Mouse (Mus musculus) neural tube, embryonic 10.5 days (tissue): ENCODE results near the gene Atoh8.
A peak's percentile ranks its signal among the peaks of the same experiment; 100 is the strongest.

Experiments used
- DNase-seq: peaks from one replicate; pipeline ENCODE4 v3.0.0-alpha.2; 2017; ENCODE audit warnings: low spot score; ENCODE audit errors: extremely low spot score

Atoh8 gene

DNA sequence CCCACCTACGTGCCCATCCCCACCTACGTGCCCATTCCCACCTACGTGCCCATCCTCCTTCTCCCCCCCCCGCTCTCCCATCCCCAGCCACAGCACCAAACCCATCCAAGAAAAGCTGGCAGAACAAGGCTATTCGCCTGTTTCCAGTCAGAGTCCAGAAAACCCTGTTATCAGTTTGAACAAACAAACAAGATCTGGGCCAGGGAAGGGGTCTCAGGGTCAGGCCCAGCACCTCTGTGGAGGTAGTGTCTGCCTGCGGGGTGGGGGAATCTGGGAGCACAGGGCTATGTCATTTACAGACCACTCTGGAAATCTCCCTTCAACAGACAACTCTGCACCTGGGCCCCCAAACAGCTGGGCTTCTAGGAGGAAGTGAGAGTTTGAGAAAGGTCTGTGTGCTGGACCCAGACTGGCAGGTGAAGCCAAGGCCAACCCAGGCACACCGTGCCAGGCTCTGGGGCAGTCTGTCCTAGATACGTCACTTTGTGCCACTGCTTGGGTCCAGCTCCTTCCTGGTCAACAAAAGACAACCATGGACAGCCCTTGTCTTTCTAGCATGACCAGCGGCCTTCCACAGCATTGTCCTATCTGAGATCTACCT is 7.6 kb downstream of the Atoh8 start:
- DNase-seq, result no peak

DNA sequence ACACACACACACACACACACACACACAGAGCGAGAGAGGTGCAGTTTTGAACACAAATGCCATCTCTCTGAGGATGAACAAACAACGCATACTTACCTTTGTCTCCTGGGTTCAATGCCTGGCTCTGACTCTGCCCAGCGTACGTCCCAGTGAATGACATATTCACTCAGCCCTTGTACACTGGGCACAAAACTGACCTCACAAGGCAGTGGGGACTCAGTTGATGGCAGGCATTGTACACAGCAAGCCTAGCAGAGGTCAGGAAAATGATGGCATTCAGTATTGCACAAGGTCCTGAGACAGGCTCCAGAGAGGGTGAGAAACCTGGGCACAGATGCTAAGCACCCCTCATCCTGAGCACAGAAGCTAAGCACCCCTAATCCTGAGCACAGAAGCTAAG is 8.4 kb downstream of the Atoh8 start:
- no peak for DNase-seq

DNA sequence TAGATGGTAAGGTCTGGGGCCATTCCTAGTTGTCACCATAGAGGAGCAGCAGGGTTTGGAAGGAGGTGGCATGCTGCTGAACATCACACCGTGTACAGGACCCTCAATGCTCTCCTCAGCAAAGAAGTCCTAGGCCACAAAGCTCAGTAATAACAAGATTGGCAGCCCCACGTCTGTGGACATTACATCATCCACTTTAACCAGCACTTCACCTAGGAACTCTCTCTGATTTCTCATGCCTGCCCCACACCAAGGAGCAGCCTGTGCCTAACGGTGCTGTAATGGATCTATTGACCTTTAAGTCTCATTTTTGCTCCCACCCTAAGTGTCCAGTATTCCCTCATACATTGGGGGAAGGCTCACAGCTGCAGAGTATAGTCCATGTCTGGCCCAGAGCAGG is 9.7 kb downstream of the Atoh8 start:
- no peak for DNase-seq

GRCm38 (mm10) chr6:72223892-72224291 is 11.5 kb downstream of the Atoh8 start:
- DNase-seq, result no peak

- no peak for DNase-seq
Observed at GRCm38 (mm10) chr6:72222876-72223275, 12.5 kb downstream of the Atoh8 start.

GRCm38 (mm10) chr6:72222271-72222724 is 13.1 kb downstream of the Atoh8 start:
- DNase-seq, result no peak

- no peak for DNase-seq
Observed at GRCm38 (mm10) chr6:72221271-72221670, 14.1 kb downstream of the Atoh8 start.

- DNase-seq, result no peak
Observed at GRCm38 (mm10) chr6:72219549-72219948, 15.8 kb downstream of the Atoh8 start.

GRCm38 (mm10) chr6:72218281-72218680 is 17.1 kb downstream of the Atoh8 start:
- DNase-seq, result no peak

DNA sequence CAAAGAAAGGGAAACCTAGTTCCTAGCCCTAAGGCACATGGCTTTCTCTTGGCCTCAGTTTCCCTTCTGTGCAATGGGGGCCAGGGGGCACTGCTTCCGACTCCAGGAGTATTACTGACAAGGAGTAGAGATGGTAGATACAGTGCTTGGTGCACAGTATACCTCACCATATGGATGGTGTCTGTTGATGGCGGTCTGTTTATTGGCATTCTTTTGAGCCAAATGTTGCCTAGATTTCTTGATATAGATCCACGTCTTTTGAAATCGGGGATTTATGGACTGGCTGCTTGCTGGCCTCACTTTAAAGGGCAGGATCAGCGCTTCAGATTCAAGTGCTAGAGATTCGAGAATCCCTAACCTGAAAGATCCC is 18.0 kb downstream of the Atoh8 start:
- DNase-seq, result no peak

GRCm38 (mm10) chr6:72216681-72217414 is 18.5 kb downstream of the Atoh8 start:
- DNase-seq, result peak; percentile 93

GRCm38 (mm10) chr6:72215582-72215981 is 19.8 kb downstream of the Atoh8 start:
- DNase-seq, result no peak

DNA sequence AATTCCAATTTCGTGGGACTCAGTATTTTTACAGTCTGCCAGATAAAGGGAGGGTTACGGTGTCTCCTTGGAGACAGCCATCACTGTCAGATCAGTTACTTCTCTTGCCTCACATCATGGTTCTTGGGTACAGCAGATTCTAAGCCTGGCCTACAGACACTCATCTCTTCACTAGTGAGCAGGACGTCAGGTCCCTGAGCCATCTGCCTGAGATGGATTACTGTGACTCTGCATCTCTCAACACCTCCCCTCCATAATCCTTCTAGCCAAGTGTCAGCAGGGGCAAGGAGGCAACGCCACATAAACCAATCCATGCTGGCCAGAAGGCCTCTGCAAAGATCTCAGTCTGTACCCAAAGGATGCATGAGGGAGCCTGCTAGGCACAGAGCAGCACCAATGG is 24.0 kb downstream of the Atoh8 start:
- DNase-seq, result no peak

- no peak for DNase-seq
Observed at GRCm38 (mm10) chr6:72210823-72211222, 24.6 kb downstream of the Atoh8 start.

DNA sequence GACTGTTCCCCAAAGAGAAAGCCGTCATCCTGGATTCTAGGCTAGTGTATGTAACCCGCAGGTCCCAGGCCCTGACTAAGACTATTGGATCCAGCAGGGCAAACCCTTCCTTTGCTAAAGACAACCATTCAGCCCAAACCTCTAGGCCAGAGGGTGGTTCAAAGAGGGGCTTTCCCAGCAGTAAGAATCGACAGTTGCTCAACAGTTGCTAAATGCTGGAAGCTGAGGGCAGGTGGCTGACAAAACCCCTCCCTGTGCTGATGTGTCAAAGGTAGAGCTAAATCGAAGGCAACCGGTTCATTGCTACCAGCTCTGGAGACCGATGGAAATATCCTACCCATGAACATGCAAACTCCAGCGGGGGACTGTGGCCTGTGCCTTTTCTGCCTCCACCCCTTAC is 25.6 kb downstream of the Atoh8 start:
- no peak for DNase-seq

GRCm38 (mm10) chr6:72208406-72209045 is 26.9 kb downstream of the Atoh8 start:
- DNase-seq, result no peak

- DNase-seq, result no peak
Observed at GRCm38 (mm10) chr6:72206021-72206420, 29.4 kb downstream of the Atoh8 start.

DNA sequence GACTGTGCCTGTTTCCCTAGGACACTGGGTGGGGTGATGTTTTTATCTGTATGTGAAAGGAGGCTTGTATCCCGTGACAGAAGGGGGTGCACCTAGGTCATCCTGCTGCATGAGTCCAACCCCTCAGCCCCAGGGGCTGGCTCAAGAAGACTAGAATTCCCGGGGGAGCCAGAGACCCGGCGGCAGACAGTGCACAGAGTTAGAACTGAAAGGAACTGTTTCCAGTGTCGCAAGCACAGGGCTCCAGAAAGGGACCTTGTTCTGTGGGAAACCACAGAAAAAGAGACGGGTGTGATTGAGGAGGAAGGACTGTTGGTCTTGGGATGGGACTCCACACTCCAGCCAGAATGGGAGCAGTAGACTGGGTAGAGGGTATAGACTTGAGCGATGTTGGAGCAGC is 30.5 kb downstream of the Atoh8 start:
- DNase-seq, result no peak

DNA sequence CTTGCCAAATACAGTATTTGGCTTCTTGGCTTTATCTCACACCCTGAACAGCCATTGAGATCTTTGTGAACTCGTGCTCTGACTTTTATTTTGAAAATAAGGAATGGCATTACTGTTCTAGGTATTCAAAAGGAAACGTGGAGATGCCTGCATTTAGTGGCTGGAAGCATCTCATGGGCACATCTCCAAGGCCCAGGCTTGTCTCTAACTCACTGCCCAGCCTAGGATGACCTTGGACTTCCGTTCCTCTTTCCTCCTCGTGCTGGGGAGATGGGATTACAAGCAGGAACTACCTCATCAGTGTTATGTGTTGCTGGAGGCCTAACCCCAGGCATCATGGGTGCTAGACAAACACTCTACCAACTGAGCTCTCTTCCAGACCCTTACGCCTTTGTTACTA is 32.1 kb downstream of the Atoh8 start:
- DNase-seq, result no peak

GRCm38 (mm10) chr6:72202732-72203131 is 32.6 kb downstream of the Atoh8 start:
- no peak for DNase-seq

DNA sequence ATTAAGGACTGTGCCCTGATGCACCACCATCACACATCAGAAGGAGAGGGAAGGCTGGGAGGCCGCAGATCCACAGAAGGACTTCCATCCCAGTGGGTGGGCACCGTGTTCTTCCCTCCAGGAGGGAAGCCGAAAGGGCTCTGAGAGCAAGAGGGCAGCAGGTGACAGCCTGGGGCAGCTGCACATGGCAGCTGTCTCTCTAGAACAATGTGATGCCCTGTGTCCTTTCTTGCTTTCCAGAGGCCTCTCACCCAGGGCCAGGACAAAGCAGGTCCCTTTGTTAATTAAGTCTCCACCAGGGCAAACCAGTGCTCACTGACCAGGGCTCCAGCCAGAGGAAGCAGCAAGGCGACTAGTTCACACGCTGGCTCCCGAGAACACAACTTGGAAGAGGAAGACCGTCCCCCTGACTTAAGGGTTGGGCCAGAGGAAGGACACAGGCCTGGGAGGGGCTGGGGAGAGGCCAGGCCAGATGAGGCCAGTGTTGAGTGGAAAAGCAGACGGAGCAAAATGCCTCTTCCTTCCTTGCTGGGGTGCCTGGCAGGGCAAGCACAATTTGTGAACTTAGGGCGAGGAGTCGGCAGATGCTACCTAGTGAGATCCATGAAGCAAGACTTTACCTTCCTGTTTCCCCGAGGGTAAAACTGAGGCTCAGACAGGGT is 34.7 kb downstream of the Atoh8 start:
- peak; percentile 48 for DNase-seq

DNA sequence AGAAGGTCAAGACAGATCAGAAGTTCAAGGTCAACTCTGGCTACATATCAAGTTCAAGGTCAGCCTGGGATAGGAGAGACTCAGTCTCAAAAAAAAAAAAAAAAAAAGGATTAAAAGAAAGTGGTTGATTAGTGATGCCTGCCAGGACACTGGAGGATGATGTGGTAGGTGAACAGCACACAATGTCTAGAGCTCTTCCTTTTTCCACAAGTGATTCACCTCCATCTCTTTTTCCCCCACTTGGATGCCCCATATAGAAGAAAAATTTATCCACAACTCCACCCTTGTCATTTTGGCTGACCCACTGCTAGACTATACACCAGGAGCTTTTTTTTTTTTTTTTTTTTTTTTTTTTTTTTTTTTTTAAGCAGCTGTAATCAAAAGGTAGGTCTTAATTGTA is 37.9 kb downstream of the Atoh8 start:
- DNase-seq, result no peak
